Mouse (Mus musculus): ENCODE data around the gene Cldn34b3. TPM values are rescaled to one million over a fixed set of nuclear protein-coding genes. Genes with fewer than 3 reads are reported as not detected.
"Not testable (repeated sequence)": the region's sequence is repeated elsewhere in the genome, so short reads cannot be mapped to it uniquely, and the experiment has no call there.

Gene Cldn34b3
- not detected in 2 replicates for polyA plus RNA-seq (2014; fragmentation: Nextera tagmentation; extraction: Ambion mirVana)

GRCm38 (mm10) chrX:76264004-76264403 is at the start of gene Cldn34b3:
Cldn34b3 (plus strand) TSS chrX:76264304.
- not testable (repeated sequence) for ATAC-seq (ENCODE audit: low read depth); H3K9me3 ChIP-seq (ENCODE audit: control insufficient read depth, low read length); H3K4me2 ChIP-seq (ENCODE audit: low read depth, low read length); H3K9ac ChIP-seq (ENCODE audit: low read depth, low read length); H3K36me3 ChIP-seq (ENCODE audit: control insufficient read depth, insufficient read depth, low read length); H3K27ac ChIP-seq (replicated peaks; ENCODE audit: low read depth, low read length); H3K27me3 ChIP-seq (replicated peaks; ENCODE audit: control insufficient read depth, insufficient read depth, low read length); H3K4me1 ChIP-seq (ENCODE audit: control insufficient read depth, insufficient read depth, low read length); DNase-seq (ENCODE audit: low spot score); H3K4me3 ChIP-seq (ENCODE audit: low read depth, low read length)
- WGBS, result 92% methylated on average over 1 of the region's 1 CpGs

Other genes with a start within 250 kb of the Cldn34b3 start
- not detected in 2 replicates for gene Cldn34b4, start 129.0 kb downstream of the Cldn34b3 start, polyA plus RNA-seq (2014; fragmentation: Nextera tagmentation; extraction: Ambion mirVana)